Mouse (Mus musculus) layer of hippocampus, adult 18-20 months (tissue): ENCODE measurements around the gene Dapp1. TPM values are rescaled to one million over a fixed set of nuclear protein-coding genes. Genes with fewer than 3 reads are reported as not detected.
"Not testable (repeated sequence)": the region's sequence is repeated elsewhere in the genome, so short reads cannot be mapped to it uniquely, and the experiment has no call there.

ENCODE experiments used
- DNase-seq, 2 experiments: peaks; one replicate each; pipeline ENCODE4 v3.0.0; 2022; ENCODE audit warnings: low spot score in 2 of 2
- total RNA-seq, 2 experiments: library from RNA; stranded (reverse); gene quantifications; 2 replicates each; pipeline ENCODE4 v1.2.3; 2021

The Dapp1 gene
- total RNA-seq, 2 experiments from 2014 or later, result 5.0 to 5.1 TPM

DNA sequence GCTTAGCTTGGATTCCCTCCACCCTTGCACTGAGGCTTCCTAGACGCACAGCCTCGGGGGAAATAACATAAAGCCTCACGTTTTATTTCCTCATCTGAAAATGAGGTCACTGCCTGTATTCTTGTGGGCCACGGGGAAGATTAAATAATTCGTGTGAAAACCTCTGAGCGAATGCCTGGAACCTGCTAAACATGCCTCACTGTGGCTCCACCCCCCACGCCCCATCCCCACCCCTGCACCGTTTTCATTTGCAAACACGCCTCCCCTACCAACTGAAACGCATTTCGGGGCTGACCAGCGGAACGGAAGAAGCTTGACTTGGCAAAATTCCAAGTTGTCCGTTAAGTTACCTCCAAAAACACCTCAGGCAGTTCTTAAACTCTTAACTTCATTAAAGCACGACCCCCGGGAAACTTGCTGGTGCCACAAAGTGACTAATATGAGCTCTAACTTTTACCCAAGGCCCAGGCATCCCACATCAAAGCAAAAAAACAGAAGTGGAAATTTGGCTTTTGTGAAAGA, 25.7 kb downstream of the Dapp1 start:
- DNase-seq, result no peak

DNA sequence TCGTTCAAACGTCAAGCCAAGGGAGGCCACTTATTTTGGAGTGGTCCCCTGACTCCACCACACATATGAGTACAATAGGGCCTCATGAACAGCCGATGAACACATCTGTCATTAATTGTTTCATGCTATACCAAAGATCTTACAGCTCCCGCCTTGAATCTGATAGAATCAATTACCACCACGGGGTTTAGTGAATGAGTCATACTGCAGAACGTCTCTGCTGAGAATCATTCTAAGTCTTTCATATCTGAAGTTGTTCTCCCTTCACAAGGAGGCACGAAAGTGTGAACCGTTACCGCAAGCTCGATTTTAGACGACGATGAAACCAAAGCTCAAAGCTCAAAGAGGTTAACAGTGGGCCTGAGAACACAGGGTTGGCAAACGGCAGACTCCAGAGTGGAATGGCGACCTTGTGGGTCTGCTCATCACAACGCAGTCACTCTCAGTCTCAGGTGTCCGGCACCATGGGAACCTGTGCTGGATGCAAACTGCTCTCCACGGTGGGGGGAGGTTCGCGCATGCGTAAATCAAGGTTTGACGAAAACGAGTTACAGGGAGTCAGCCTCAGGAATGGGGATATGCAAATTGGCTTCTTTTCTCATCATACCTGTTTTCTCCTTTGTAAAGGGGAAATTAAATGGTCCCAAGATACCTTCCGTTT, 27.0 kb downstream of the Dapp1 start:
- DNase-seq, result no peak

DNA sequence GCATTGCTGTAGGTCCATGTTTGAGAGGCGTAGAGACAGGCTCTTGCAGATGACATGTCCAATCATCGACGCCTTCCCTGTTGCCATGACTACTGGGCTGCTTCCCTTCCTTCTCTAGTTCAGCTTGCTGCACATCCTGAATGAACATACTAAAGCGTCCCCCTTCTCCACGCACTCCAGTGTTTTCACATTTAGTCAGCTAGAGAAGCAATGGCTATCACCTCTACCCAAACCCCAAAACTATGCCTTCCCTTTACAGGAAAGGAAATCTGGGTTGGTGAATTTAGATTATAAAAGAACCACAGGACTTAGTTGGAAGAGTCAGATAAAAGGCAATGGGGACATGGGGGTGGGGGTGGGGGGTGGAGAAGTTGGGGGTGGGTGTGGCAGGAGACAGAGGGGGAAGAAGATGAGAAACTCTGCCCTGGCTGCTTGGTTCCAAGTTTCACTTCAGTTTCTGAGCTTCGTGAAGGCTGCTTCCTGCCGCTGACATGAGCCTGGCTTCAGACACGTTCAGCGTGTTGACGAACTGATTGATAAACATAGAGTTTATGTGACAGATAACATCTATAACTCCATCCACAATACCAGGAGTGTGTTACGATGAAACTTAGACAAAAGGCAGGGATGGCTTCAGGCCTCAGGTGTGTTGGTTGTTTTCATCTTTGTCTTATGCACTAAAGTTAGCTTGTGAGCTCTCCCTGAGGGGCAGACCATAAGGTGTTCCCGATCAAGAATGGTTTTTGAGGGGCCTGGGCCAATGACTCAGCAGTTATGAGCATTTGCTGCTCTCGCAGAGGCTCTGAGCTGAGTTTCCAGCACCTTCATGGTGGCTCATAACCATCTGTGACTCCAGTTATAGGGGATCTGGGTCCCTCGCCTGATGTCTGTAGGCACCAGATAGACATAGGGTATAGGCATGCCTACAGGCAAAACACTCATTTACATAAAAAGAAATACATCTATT, 28.1 kb downstream of the Dapp1 start:
- DNase-seq, result peak; percentile 72 to 82

DNA sequence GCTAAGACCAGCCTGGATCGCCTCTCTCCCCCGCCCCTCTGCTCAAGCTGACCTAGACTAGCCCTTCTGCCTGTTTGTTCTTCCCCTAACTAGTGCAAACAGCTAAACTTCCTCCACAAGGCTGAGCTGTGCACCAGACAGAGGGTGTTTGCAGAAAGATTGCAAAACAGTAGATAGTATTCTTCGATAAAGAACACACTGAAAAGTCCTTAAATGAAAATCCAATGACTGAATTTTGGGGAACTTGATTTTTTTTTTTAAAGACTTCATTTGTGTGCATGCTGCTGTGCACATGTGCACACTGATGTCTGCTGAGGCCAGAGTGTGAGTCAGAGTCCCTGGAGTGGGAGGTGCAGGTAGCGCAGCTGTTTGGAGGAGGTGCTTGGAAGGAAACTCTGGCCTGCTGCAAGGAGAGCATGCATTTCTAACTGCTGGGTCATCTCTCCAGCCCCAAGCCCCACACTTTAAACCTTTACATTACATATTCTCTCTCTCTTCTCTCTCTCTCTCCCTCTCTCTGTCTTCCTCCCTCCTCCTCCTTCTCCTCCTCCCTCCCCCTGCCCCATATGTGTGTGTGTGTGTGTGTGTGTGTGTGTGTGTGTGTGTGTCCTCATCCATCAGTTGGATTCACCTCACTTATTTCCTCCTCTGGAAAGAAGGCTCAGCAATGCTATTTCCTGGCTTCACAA, 29.0 kb downstream of the Dapp1 start:
- peak in 1 of 2 experiments; percentile 19 for DNase-seq

DNA sequence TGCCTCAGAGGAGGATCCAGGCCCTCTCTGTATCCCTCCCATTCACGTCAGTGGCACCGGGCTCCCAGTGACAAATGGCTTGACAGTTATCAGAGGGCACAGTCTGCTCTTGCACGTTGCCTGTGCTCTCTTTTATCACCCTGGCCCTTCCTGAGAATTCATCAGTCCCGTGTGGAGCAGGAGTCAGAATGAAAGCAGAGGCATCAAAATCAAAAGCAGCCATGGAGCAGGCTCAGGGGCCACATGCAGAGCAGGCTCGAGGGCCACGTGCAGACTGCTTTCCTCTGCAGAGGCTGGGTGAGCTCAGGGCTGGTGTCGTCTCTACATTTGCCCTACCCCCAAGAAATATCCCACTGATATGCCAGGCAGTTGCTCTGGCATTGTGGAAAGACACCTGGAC, 29.5 kb downstream of the Dapp1 start:
- DNase-seq, result no peak

DNA sequence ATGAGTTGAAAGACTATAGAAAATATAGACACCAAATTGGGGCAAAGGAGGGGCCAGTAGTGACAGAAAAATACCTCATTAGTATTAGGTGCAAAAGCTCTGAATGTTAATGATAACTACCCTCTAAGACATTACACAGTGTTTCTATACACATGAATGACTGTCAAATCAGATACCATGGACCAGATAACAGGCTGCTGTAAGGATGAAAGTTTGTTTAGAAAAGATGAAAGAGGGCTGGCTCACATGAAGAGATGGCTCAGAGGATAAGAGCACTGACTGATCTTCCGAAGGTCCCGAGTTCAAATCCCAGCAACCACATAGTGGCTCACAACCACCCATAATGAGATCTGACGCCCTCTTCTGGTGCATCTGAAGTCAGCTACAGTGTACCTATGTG, 30.0 kb downstream of the Dapp1 start:
- not testable (repeated sequence) for DNase-seq

DNA sequence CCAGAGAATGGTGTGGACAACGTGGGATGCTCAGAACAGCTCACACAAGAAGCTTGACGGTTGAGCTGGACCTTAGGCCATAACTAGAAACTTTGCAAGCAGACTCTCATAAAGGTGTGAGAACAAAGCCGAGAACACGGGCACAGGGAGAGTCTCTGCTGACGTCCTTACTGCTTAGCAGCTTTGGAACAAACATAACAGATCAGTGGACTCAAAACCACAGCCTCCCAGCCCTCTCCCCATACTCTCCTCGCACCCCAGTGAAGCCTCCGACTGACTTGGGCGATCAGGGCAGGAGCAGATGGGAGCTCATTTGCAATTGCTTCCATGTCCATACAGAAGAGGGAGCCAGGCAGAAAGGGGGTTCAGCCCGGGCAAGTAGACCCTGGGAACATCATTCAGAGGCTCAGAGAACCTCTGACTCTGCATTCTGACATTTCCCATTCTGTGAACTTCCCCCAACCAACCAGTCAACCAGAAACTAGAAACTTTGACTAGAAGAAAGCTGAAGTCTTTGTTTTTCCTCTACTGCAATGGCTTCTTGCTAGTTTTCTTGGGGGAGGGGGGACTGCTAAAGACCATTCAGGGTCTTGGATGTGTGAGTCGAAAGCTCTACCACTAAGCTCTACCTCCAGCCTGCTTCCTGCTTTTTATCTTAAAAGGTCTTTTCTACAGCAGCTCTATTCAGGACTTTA, 31.0 kb downstream of the Dapp1 start:
- DNase-seq, result no peak

DNA sequence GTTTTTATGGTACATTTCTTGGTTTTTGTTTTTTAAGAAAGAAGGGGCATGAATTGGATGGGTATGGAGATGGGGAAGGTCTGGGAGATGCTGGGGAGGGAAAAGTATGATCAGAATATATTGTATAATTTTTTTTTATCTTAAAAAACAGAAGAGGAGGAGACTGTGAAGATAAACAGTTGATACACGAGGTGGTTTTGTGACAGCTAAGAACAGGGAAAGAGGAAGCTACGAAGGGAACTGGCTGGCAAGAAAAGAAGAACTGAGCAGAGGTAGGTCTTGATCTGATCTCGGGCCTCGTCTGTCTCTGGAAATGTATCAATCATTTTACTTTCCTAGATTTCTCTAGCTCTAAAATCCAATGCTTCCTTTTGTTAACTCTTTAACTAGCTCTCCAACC, 33.8 kb downstream of the Dapp1 start:
- no peak for DNase-seq

DNA sequence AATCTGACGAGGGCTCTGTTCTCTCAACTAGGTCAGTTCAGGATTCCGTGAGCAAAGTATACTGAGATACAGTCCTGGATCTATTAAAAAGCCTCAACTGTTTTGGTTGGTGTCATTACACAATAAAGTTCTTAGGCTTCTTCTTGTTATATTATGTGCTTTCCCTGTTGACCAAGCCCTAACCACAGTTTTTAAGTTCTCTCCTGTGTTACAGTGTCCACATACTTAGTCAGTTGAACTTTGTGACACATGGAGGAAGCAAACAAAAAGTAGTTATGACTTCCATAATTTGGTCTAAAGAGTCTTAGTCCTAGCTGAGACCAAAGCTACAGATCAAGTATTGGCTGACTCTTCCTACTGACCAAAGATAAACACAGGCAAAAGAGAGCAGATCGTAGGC, 34.5 kb downstream of the Dapp1 start:
- no peak for DNase-seq

DNA sequence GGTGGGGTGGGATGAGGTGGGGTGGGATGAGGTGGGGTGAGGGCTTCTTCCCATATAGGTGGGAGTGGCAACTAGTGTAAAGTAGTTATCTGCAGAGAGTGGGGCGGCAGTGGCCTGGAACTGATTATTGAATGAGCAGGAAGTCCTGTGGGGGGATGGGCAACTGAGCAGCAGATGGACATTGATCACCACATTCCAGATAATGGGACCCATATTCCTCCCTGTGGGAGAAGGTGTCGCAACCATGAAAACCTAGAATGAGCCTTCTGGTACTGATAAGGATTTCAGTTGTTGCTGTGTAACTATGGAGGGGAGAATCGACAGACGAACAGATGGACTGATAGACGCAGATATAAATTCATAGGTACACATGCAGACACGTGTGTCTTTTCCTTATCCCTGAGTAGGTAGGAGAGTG, 37.6 kb downstream of the Dapp1 start:
- DNase-seq, result no peak

DNA sequence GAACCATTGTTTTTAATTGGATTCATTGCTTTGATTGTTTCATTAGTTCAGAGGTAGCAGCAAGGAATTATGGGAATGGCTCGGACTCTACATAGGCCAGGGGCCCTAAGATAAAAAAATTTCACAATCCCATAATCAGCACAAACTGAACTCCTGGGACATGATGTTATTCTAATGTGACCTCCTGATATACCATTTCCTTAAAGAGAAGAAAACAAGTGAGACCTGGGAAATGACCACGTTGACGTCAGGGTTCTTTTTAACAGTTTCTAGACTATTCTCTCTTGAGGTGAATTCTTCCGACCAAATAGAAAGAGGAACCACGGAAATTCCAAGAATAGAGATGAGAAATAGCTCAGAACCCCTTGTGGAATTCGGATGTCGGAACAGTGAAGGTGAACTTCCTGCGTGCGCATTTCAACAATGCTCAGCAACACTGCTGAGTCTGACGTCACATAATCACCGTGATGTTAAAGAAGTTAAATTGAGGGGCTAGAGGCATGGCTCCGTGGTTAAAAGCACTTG, 39.2 kb downstream of the Dapp1 start:
- DNase-seq, result no peak

DNA sequence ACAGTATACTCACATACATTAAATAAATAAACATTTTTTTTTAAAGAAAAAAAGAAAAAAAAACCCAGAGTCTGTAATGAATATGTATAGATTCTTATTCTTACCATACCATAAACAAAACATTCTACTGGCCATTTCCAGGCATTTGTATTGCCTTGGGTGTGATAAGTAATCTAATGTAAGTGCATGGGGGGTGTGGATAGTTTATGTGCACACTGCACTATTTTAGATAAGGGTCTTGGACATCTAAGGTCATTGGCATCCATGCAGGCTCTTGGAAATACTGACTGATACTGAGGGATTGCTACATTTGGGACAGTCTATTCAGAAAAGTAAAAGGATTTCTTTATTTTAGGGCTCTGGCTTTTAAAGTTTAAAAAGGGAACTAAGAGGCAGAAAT, 39.8 kb downstream of the Dapp1 start:
- DNase-seq, result no peak

DNA sequence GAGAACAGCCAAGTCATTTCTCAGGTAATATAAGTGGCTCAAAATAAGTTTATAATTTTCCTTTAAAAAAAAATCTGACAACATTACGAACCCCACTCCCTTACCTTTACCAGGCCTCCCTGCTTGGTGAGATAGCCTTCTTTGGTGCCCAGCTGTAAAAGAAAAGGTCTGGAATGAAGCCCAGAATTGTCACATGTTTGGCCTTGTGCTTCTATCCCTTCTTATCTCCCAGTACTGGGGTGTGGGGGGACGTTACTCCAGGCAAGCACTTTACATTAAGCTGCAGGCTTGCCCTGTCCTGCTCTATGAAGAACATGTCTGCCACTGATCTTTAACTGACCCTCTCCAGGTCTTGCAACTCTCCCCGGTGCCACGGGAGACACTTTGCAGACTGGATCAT, 40.6 kb downstream of the Dapp1 start:
- no peak for DNase-seq

DNA sequence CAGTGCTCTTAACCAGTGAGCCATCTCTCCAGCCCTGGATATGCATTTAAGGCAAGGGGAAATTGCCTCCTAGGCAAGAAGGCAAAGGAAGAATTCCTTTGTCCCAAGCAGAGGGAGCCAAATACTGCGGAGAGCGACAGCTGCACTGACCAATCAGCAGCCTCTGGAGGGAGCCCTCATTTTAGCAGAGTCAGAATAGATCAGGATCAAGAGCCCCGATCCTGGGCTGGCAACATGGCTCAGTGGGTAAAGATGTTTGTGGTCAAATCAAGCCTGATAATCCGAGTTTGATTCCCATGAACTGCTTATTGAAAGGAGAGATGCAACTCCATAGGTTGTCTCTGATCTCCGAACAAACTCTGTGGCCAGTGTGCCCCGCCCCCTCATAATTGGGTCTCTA, 42.7 kb downstream of the Dapp1 start:
- peak in 1 of 2 experiments; percentile 48 for DNase-seq

DNA sequence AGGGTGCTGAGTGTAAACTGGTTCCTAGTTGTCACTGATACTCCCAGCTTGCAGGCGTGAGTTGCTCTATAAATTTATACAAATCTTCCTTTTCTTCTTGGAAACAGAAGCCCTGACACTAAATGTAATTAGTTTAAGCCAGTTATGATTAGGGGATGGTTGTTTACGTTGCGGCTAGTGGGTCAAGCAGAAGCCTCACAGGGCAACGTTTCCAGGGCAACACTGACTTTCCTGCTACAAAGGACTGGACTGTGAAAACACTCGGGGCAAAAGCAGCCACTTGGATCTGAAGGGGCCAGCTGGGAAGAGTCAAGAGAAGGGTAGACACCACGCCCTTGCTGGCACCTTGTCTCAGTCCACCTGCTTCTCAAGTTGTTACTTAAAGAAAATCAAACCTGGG, 44.8 kb downstream of the Dapp1 start:
- DNase-seq, result no peak

DNA sequence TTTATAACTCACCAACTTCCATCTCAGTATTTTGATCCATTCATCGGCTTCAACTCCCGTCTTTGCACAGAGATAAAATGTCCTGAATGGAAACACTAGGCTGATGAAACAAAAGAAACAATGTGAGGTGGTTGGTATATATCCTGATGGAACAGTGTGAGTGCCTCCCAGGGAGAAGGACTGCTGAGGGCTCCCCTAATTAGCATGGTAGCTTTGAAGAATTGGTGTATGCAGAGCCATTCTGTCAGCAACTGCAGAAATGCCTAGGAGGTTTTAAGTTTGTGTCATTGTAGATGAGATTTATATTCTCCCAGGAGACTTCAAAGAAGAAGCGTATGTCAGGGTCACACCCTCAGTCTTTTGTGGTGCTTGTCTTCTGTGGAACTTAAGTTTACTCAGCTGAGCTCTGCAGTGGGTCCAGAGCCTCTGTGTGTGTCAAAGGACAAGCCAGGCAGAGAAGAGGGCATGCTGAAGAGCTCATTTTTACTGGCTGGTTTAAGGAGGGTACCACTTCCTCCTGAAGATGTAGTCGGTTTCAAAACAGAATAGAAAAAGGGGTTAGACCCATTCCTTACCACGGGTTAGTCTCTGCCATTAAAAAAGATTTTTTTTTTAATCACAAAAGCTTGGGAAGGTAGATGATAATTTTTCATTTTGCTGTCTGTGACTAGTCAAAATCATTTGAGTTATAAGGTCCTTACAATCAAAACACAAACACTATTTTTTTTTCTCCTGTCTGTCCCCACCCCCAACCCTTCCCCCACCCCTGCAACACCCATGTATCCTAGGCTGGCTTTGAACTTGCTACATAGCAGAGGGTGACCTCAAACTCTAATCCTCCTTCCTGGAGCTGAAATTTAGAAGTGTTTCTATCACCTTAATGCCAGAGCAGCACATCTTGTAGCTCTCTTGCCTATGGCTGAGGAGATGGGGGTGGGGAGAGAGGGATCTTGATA, 45.5 kb downstream of the Dapp1 start:
- no peak for DNase-seq

DNA sequence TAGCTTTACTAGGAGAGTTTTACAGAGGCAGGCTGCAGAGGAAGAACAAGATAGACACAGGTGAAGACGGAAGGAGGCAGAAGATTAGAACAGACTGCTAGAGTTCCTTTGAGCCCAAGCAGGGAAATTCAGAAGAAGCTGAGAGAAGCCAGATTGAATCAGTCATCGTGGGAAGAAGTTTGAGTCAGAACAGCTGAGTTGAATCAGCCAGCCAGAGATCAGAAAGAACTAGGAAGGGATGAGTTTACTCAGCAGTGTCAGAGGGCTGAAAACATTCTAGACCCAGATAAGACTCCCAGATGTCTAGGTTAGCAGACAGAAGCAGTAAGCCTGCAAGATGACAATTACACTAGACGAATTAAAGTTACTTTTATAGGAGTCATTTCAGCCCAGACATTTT, 47.4 kb downstream of the Dapp1 start:
- no peak for DNase-seq

DNA sequence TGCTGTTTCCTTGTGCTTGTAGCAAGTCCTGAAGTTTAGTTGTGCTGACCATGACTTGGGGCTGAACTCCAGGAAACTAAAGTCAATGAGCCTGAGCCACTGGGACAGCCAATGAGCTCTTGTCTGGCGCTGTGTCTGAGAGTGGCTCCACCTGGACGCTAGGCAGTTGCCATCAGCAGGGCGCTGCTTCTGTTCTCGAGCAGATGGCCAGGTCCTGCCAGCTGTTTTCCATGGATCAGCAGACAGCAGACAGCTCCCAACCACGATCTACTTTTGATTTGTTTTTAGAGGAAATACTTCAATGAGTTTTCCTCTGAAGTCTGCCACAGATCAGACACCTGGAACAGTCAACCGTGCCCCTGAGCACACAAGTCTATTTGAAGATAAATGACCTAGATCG, 48.6 kb downstream of the Dapp1 start:
- DNase-seq, result no peak

DNA sequence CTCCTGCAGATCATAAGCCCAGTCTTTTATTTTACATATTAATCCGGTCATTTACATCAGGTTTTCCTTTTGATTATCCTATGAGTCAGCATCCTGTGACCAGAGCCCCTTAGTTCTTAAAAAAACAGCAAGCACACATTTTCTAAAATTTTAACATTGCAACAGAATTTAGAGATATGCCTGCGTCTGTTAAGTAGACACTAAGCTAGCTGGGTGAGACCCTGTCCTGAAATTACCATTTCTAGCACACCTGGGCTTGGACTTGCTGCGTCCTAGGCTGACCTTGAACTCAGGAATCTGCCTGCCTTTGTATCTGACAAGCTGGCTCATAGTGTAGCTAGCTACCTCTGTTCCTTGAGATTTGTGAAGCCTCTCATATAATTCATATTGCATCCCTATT, 51.4 kb downstream of the Dapp1 start:
- DNase-seq, result no peak

DNA sequence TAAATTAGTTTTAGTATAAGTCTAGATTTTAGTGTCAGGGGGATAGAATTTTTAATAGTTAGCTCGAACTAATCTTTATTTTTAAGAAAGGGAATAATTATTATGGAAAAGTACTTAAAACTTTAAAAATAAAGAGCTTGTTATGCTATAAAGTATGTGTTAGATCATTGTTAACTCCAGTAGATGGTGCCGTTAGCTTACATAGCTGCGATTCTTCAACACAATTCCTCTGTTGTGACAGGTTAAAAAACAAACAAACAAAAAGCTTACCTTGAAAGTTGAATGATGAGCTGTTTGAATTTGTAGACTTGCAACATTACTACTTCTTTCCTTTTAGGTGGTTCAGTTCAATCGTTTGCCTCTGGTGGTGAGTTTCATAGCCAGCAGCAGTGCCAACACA, 54.3 kb downstream of the Dapp1 start:
- no peak for DNase-seq
